Mouse (Mus musculus) common myeloid progenitor, adult 5-6 weeks (primary cell): Measurements from ENCODE around the gene Slc30a9. TPM values are rescaled to one million over a fixed set of nuclear protein-coding genes. Genes with fewer than 3 reads are reported as not detected.

Source experiments
- total RNA-seq: library from RNA; stranded (forward); fragments of 200-1000, 187-1606 nt; gene quantifications from 2 replicates; pipeline ENCODE4 v1.2.3, GENCODE M21; 2017

Gene Slc30a9
- total RNA-seq, 1 experiment from 2014 or later = 25.6 TPM

Other genes with a start within 250 kb of the Slc30a9 start
- gene Phox2b, start 207.7 kb upstream of the Slc30a9 start, total RNA-seq = not detected in 2 replicates
- 35.6 and 56.3 TPM in 2 replicates for gene Tmem33, start 46.4 kb upstream of the Slc30a9 start, total RNA-seq
- gene Bend4, start 121.4 kb downstream of the Slc30a9 start, total RNA-seq = 5.0 and 5.5 TPM in 2 replicates